Mouse (Mus musculus) layer of hippocampus, adult 2 months (tissue): ENCODE measurements around the gene Eno1. TPM values are rescaled to one million over a fixed set of nuclear protein-coding genes. Genes with fewer than 3 reads are reported as not detected.
"Not testable (repeated sequence)": the region's sequence is repeated elsewhere in the genome, so short reads cannot be mapped to it uniquely, and the experiment has no call there.

Source experiments
- DNase-seq, 2 experiments: peaks; one replicate each; pipeline ENCODE4 v3.0.0; 2022; ENCODE audit warnings: low spot score in 2 of 2
- H3K27ac ChIP-seq: fragments of 200-600 bp; 2 replicates; pipeline ENCODE4 v1.8.1; 2022
- H3K4me3 ChIP-seq: fragments of 200-600 bp; 2 replicates; pipeline ENCODE4 v1.8.1; 2022; ENCODE audit warnings: mild to moderate bottlenecking
- CTCF ChIP-seq: fragments of 200-600 bp; conservative IDR thresholded peaks from 2 replicates; pipeline ENCODE4 v1.8.1; 2022; ENCODE audit warnings: antibody characterized with exemption, mild to moderate bottlenecking, moderate library complexity
- total RNA-seq, 2 experiments: library from RNA; stranded (reverse); gene quantifications; 2 replicates each; pipeline ENCODE4 v1.2.3; 2021

The Eno1 gene
- total RNA-seq, 2 experiments from 2014 or later = 416 to 423 TPM

GRCm38 (mm10) chr4:150262301-150262700 is 25.8 kb downstream of the Eno1 start:
- DNase-seq = no peak
- TF ChIP-seq CTCF = no peak
- no peak overlapping the region for H3K27ac ChIP-seq
- H3K4me3 ChIP-seq = no peak overlapping the region

GRCm38 (mm10) chr4:150264903-150265302 is 28.4 kb downstream of the Eno1 start:
- TF ChIP-seq CTCF = peak; percentile 75

GRCm38 (mm10) chr4:150265471-150265870 is 28.9 kb downstream of the Eno1 start:
- Histone ChIP-seq H3K4me3 (no peak overlapping the region), H3K27ac (no peak overlapping the region)
- no peak for TF ChIP-seq CTCF
- no peak for DNase-seq

More at GRCm38 (mm10) chr4:150264903-150265302, 28.4 kb downstream of the Eno1 start:
- no peak overlapping the region for H3K4me3 ChIP-seq
- H3K27ac ChIP-seq = no peak overlapping the region
- no peak for DNase-seq

GRCm38 (mm10) chr4:150266655-150267223 is 30.2 kb downstream of the Eno1 start:
- no peak overlapping the region for H3K4me3 ChIP-seq
- DNase-seq = no peak
- no peak overlapping the region for H3K27ac ChIP-seq
- TF ChIP-seq CTCF = no peak

- DNase-seq = no peak
- no peak for TF ChIP-seq CTCF
- Histone ChIP-seq H3K4me3 (no peak overlapping the region), H3K27ac (no peak overlapping the region)
Observed at GRCm38 (mm10) chr4:150268674-150269653, 32.4 kb downstream of the Eno1 start.

- DNase-seq = no peak
- H3K4me3 ChIP-seq = no peak overlapping the region
- no peak for TF ChIP-seq CTCF
- H3K27ac ChIP-seq = no peak overlapping the region
Observed at GRCm38 (mm10) chr4:150269679-150270078, 33.2 kb downstream of the Eno1 start.

GRCm38 (mm10) chr4:150270718-150271117 is 34.2 kb downstream of the Eno1 start:
- not testable (repeated sequence) for H3K4me3 ChIP-seq, DNase-seq, H3K27ac ChIP-seq

- peak in 1 of 2 experiments; percentile 26 for DNase-seq
- no peak for TF ChIP-seq CTCF
- H3K4me3 ChIP-seq = no peak overlapping the region
- peak overlapping the region; percentile 63 for H3K27ac ChIP-seq
Observed at GRCm38 (mm10) chr4:150272725-150273124, 36.2 kb downstream of the Eno1 start.

GRCm38 (mm10) chr4:150275531-150275930 is 39.0 kb downstream of the Eno1 start:
- Histone ChIP-seq H3K4me3 (no peak overlapping the region), H3K27ac (no peak overlapping the region)
- TF ChIP-seq CTCF = no peak
- DNase-seq = no peak

GRCm38 (mm10) chr4:150279336-150279735 is 42.8 kb downstream of the Eno1 start:
- not testable (repeated sequence) for H3K27ac ChIP-seq, DNase-seq, H3K4me3 ChIP-seq

GRCm38 (mm10) chr4:150280002-150280401 is 43.5 kb downstream of the Eno1 start:
- no peak for DNase-seq
- Histone ChIP-seq H3K4me3 (no peak overlapping the region), H3K27ac (0 out of 2 replicates have a peak overlapping the region, but pooled peaks have one; percentile 99)
- no peak for TF ChIP-seq CTCF

GRCm38 (mm10) chr4:150280459-150280858 is 43.9 kb downstream of the Eno1 start:
- TF ChIP-seq CTCF = no peak
- Histone ChIP-seq H3K4me3 (peak overlapping the region; percentile 77; the same call in 1 of the 2 replicates), H3K27ac (peak overlapping the region; percentile 99)
- no peak for DNase-seq

- peak within 1 kb of the TSS; percentile 99 for H3K27ac ChIP-seq
- TF ChIP-seq CTCF = peak; percentile 52
- DNase-seq = peak; percentile 97 to 100
- peak within 1 kb of the TSS; percentile 77 for H3K4me3 ChIP-seq
Observed at GRCm38 (mm10) chr4:150281018-150281761, 44.7 kb downstream of the Eno1 start, which contains the start of gene Rere. Gene Rere (plus strand): TSS chr4:150281646.
